Mouse (Mus musculus) urinary bladder, adult 18-20 months (tissue): Measurements from ENCODE around the gene Tnr.

ENCODE experiments used
- DNase-seq, 2 experiments: peaks; one replicate each; pipeline ENCODE4 v3.0.0; 2022; ENCODE audit warnings: low spot score in 2 of 2, mixed read lengths in 2 of 2

Gene Tnr

GRCm38 (mm10) chr1:159792546-159792945 is 269.0 kb downstream of the Tnr start:
- DNase-seq: no peak

GRCm38 (mm10) chr1:159796021-159796420 is 272.5 kb downstream of the Tnr start:
- DNase-seq: no peak

GRCm38 (mm10) chr1:159800366-159800765 is 276.8 kb downstream of the Tnr start:
- DNase-seq: no peak

GRCm38 (mm10) chr1:159801753-159802152 is 278.2 kb downstream of the Tnr start:
- DNase-seq: no peak

- no peak for DNase-seq
Observed at GRCm38 (mm10) chr1:159803711-159804110, 280.1 kb downstream of the Tnr start.

- no peak for DNase-seq
Observed at GRCm38 (mm10) chr1:159809493-159809892, 285.9 kb downstream of the Tnr start.

- no peak for DNase-seq
Observed at GRCm38 (mm10) chr1:159811805-159812204, 288.2 kb downstream of the Tnr start.

- no peak for DNase-seq
Observed at GRCm38 (mm10) chr1:159812820-159813411, 289.3 kb downstream of the Tnr start.

- no peak for DNase-seq
Observed at GRCm38 (mm10) chr1:159814348-159814747, 290.8 kb downstream of the Tnr start.

- DNase-seq: no peak
Observed at GRCm38 (mm10) chr1:159816614-159817371, 293.2 kb downstream of the Tnr start.

GRCm38 (mm10) chr1:159819511-159819910 is 295.9 kb downstream of the Tnr start:
- no peak for DNase-seq

- DNase-seq: no peak
Observed at GRCm38 (mm10) chr1:159822416-159822815, 298.8 kb downstream of the Tnr start.

GRCm38 (mm10) chr1:159828531-159828930 is 305.0 kb downstream of the Tnr start:
- DNase-seq: no peak

GRCm38 (mm10) chr1:159833165-159833564 is 309.6 kb downstream of the Tnr start:
- no peak for DNase-seq

- DNase-seq: no peak
Observed at GRCm38 (mm10) chr1:159833646-159834338, 310.2 kb downstream of the Tnr start.

GRCm38 (mm10) chr1:159835126-159835525 is 311.6 kb downstream of the Tnr start:
- DNase-seq: no peak

GRCm38 (mm10) chr1:159840337-159840736 is 316.8 kb downstream of the Tnr start:
- no peak for DNase-seq

GRCm38 (mm10) chr1:159842876-159843275 is 319.3 kb downstream of the Tnr start:
- no peak for DNase-seq

GRCm38 (mm10) chr1:159852088-159852487 is 328.5 kb downstream of the Tnr start:
- no peak for DNase-seq

GRCm38 (mm10) chr1:159854261-159854660 is 330.7 kb downstream of the Tnr start:
- no peak for DNase-seq

- no peak for DNase-seq
Observed at GRCm38 (mm10) chr1:159861782-159862474, 338.4 kb downstream of the Tnr start.

GRCm38 (mm10) chr1:159865696-159866095 is 342.1 kb downstream of the Tnr start:
- DNase-seq: no peak
